Mouse (Mus musculus) urinary bladder, postnatal 25 days (tissue): Measurements from ENCODE around the gene Spc24.
A peak's percentile ranks its signal among the peaks of the same experiment; 100 is the strongest.
"Not testable (repeated sequence)": the region's sequence is repeated elsewhere in the genome, so short reads cannot be mapped to it uniquely, and the experiment has no call there.

Experiments used
- DNase-seq: peaks from one replicate; pipeline ENCODE4 v3.0.0; 2022; ENCODE audit warnings: low spot score

The Spc24 gene

DNA sequence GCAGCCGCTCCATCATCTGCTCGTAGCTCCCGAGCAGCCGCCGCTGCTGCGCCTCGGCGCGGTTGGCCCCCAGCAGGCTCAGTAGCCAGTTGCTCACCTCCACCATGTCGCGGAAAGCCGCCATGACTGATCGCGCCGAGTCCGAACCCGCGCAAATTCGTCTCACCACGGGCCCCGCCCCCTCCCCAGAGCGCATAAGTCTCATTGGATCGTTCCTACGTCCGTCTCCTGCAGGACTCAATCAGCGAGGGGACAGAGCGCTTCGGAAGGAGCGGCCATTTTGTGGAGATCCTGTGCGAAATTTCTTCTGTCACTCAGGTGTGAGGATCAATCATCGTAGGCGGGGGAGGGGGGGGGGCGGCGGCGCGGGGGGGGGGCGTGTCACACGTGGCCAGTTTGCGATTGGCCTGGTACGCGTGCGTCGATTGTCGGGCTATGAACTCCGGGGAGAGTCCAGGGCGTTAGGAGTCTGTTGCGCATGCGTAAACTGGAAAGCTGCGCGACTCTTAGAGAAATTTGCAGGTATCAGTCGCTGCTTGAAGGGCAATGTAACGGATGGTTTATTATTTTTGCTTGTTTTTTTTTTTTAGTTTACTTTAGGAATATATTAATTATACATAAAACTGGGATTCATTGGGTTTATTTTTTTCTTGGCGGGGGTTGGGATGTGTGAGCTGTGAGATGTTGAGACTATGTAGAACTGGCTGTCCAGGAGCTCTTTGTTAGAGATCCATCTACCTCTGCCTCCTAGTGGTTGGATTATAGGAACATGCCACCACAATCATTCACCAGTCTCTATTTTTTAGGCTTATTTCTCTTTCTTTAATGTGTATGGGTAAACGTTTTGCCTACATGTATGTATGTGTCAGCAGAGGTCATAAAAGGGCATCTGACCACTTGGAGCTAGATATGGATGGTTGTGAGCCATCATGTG is at the start of gene Spc24:
Gene Spc24 (minus strand): TSS at position 149 of the 934 bp plus-strand sequence.
- peak; percentile 94 for DNase-seq

DNA sequence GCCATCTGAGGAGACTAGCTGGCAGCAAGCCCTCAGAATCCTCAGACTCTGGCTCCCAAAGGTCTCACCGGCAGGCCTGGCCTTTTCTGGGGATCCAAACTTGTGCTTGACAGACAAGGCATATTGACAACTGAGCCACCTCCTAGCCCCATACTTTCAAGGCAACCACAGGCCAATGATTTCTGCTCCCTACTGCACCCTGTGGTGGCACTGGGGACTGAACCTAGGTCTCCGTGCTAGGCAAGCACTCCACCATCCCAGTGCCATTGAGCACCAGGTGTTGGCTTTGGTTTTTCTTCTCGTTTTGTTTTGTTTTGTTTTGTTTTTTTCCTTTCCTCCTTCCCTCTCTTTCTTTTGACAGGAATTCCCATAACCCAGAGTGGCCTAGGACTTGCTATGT is 48.5 kb upstream of the Spc24 start:
- no peak for DNase-seq

DNA sequence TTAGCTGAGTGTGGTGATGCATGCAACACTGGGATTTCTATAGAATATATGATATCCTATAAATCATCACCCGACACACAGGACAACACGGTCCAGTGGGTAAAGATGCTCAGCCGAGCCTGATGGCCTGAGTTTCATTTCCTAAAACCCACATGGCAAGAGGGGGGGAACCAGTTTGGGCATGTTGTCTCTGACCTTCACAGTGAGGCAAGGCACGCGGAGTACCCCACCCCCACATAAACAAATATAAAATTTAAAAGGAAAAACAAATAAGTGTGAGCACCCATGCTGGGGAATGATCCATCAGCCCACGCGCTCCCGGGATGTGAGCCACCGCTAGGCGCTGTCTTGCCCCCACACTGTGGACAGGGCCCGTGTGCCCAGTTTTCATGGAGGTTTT is 46.9 kb upstream of the Spc24 start:
- no peak for DNase-seq

DNA sequence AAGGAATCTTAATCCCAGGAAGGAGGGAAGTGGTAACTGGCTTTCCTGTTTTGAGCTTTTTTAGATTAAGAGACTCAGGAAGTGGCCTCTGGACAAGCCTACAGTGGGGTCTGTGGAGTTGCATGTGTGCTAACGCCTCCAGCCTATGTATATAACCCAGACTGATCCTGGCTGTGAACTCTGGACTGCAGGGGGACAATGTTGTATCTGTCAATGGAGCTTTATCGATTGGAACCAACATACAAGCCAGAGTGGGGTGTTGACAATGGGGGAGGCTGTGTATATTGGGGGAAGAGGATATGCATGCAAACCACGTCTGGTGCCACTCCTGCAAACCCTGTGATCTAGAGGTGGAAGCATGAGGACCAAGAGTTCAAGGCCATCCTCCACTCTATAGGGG is 46.3 kb upstream of the Spc24 start:
- DNase-seq: no peak

DNA sequence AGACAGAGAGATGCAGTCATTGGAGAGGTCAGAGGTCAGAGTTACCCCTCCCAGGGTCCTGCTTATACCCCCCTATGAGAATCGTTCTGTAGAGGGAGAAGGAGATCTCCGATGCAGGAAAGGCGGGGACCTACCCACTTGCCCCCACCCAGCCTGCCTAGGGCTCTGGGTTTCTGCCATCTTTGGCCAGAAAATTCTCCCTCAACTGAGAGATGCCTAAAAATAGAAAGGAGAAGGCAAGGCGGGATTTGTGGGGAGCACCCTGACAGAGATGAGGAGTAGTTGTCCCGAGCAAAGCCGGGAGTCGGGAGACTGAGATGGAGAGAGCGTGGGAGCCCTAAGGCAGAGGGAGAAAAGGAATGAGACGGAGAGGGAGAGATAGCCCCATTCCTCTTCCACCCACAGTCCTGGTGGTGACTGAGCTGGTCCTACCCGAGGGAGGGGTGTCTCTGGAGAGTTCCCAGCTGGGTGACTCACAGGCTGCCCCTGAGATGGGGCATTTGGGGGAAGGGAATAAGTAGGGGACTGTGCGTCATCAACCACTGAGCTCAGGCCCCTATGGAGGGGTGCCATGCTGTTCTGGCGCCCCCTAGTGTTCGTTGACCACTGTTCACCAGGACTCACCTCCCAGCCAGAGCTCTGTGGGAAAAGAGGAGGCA is 44.0 kb upstream of the Spc24 start:
- DNase-seq: peak; percentile 93

DNA sequence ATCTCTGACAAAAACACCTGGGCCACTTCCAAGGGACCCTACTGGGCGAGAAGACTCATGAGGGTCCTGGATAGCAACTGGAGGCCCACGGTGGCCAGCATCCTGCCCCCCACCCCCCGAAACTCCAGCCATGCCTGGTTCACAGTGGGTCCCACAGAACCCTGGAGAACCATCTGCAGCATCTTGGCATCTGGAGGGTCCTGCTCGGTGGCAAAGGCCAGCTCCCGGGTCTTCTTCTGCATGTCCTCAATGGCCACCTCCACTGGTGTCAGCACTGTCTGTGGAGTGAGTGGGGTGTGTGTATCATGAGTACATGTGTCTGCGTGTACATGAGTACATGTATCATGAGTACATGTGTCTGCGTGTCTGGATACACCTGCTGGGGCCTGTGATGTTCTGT is 41.5 kb upstream of the Spc24 start:
- DNase-seq: no peak

DNA sequence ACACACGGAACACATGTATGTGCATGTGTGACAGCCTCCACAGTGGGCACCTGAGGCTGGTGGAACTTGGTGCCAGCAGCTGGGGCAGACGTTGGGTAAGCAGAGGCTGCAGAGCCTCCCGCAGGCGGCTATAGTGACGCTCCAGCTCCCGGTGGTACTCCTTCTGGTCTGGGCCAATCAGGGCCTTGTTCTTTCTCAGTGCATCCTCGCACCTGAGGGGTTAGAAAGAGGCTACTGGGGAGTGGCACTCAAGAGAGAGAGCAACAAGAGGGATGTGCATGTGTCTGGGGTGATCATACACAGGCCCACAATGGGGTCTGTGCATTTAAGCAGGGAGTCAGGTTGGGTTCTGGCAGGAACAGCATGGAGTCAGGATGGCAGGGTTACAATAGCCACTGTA is 41.0 kb upstream of the Spc24 start:
- no peak for DNase-seq

DNA sequence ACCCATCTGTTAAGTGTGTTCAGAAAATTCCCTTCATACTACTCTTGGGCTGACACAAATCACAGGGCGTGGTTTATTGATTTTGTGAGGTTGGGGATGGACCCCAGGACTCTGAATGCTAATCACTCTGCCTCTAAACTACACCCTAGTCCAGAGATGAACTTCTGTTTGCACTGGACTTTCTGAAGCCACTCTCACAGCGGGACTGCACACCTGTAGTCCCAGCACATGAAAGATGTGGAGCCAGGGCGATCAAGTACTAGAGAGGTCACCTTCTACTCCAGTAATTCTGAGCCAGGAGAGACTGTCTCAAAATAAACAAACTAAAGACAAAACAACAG is 38.9 kb upstream of the Spc24 start:
- no peak for DNase-seq

DNA sequence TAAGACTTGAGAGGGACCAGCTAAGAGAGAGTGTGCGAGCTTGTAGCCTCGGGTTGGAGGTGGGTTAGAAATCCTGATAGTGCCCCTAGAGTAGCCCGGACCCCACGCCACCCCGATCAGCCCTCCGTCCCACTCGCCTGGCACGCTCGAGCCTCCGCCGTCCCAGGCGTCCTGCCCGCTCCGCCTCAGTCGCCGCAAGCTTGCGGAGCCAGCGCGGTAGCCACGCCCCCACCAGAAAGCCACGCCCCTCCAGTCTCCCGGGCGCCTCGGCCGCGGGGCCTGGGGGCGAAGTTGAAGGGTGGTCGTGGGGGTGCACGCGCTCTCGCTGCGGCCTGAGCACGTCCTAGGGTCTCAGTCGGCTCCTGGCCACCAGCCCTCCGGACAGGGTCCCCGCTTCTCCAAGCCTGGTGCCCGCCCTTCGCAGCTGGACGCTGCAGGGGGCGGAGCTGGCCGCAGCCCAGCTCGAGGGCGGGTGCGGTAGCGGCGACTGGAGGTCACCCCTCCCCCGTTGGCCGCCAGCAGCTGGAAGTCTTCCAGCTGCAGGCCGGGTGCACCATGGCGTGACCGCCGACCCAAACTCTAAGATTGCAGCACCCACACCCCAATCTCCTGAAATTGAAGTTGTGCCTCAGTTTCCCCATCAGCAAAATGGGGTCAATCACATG is 38.4 kb upstream of the Spc24 start, which contains the start of gene Kank2:
Gene Kank2 (minus strand): TSS at position 400 of the 665 bp plus-strand sequence.
- DNase-seq: peak; percentile 91

DNA sequence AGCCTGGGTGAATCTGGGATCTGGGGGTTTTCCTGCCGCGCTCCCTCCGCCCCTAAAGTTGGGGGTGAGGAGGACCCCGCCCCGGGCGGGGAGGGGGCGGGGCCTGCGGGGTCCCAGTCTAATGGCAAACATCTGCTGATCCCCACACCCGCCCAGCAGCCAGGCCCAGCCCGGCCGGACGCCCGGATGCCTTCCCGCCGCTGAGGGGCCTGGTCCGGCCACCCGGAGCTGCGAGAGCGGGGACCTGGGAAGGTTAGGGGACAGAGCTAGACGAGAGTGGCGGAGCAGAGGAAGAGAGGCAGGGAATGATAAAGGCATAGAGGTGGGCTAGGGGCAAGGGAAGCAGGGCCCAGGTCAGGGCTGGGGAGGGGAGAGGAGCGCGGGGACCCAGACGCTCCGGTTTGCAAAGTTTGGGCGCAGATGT is 37.8 kb upstream of the Spc24 start:
- peak; percentile 61 for DNase-seq

DNA sequence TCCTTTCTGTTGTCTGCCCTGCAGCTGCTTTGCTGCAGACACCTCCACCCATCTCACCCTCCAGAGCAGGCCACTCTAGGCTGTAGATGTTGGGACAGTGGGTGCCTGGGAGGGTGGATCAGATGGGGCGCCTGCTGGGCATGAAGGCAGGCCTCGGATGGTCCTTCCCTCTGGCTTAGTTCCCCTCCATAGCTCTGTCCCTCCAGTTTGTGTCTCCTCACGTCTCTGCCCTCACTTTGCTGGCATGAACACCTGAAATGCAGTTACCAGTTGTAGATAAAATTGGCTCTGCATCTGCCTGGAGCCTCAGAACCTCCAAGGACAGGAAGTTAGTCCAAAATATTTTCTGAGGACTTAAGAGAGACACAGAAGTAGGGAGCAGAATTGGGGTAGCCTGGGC is 36.8 kb upstream of the Spc24 start:
- DNase-seq: no peak

DNA sequence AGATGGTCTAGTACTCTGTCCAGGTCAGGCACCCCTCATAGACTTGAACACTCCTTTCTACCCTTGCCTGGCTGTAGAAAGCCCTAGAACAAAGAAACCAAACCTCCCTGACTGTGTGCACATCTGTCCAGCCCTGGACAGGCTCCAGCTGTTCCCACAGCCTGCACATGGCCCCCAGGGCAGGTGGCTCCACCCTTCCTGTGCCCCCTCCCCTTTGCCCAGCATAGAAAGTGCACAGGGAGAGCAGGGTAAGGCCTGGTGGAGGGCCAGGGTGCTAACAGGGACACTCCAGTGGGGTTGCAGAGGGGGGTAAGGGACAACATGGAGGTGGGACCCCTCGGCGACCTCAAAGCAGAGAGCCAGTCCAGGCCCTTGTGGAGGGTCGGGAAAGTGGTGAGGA is 36.2 kb upstream of the Spc24 start:
- no peak for DNase-seq

DNA sequence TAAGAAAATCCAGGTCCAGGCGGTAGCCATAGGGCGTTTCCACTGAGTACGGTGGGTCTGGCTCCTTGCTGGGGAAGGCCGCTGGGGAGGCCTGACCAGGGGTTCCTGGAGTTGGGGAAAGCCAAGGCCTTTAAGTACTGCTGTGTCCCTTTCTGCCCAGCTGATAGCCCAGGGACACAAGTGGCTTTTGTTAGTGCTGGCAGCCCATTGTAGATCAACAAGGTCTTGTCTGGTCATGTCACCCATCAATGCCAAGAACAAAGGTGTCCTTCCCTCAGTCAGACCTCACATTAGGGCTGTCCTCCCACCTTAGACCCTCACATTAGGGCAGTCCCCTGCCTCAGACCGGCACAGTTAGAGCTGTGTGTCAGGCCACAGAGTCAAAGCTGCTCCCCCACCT is 35.5 kb upstream of the Spc24 start:
- no peak for DNase-seq

DNA sequence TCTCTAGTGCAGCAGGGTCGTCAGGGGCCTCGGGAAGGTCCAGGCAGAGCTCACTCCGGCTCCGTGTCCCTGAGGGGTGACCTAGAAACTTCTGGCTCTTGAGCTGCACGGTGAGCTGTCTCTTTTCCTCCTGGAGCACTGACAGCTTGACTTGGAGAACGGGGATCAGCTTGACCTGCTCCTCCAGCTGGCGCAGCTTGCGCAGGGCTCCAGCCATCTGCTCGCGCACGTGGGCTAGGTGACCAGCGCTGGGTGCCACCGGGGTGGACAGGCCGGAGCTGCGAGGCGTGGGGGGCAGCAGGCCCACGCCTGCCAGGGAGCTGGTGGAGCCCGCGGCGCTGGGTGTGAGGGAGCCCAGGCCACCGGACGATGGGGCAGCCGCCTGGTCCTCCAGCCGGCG is 34.8 kb upstream of the Spc24 start:
- DNase-seq: no peak

DNA sequence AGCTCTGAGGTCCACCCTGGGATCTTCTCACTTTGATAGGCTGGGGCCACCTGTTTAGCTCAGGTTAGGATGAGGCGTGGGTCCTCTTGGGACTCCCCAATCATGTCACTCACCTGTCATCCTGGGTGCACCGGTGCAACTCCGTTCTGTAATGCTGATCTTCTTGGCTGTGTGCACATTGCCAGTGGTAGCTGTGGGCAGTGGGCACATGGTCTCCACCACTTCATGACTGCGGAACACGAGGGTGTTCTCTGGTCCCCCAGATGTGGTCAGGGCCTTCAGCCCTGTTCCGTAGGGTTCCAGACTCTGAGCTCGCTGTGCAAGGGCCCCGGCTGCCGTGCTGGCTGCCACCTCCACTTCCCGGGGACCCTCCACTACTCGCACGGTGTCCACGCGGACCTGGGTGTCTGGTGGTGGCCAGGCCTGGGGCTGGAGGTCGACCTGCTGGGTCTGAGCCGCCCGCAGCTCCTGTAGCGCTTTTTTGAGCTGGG is 34.3 kb upstream of the Spc24 start:
- DNase-seq: no peak

DNA sequence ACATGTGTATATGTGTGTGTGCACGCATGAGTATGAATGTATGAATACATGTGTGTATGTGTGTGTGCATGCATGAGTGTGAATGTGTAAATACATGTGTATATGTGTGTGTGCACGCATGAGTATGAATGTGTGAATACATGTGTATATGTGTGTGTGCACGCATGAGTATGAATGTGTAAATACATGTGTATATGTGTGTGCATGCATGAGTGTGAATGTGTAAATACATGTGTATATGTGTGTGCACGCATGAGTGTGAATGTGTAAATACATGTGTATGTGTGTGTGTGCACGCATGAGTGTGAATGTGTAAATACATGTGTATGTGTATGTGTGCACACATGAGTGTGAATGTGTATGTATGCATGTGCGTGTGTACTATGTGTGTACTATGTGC is 33.4 kb upstream of the Spc24 start:
- DNase-seq: not testable (repeated sequence)

DNA sequence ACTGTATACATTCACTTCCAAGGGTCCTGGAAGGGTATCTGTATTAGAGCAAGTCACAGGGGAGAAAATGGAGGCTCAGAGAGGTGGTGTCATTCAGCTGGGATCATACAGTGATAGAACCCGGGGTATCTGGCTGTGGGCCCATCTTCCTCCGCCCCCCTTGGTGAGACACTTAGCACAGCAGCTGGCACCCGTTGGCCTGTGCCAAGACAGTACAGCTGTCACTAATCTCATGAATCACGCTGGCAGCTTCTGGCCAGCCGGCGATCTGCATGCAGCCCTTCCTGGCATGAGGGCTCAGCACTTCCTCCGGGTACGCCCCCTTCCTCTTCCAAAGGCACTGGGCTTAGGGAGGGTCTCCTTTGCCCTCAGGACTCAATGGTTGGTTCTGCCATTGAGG is 32.5 kb upstream of the Spc24 start:
- no peak for DNase-seq

DNA sequence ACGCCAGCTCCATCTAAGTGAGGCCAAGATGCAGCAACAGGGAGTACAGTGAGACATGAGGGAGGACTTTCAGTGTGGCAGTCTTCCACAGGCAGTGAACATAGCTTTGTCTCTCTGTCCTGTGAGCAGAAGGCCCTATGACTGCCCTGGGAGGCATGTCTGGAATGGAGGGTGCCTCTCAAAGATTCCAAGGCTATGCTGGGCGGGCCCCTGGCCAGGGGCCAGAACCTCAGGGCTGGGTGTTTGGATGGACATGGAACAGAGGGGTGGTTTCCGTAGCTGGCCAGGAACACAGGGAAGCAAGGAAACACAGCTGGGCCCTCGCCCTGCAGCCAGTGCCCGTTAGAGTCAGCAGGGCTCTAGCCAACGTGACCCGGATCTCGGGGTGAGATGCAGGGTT is 31.8 kb upstream of the Spc24 start:
- DNase-seq: no peak

DNA sequence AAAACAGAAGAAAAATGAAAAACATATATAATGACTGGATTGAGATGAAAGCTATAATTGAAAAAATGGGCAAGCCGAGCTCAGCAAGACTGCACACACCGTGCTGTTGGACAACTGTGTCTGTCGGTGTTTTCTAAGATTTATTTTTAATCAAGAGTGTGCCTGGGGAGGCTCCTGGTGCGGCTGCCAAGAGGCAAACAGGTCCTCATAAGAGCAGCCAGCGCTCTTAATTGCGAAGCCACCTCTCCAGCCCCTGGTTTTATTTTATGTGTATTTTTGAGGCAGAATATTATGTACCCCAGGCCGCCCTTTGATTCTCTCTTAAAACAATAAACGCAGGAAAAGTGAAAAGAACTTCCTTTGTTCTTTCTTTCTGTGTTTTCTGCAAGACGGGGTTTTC is 28.1 kb upstream of the Spc24 start:
- no peak for DNase-seq

DNA sequence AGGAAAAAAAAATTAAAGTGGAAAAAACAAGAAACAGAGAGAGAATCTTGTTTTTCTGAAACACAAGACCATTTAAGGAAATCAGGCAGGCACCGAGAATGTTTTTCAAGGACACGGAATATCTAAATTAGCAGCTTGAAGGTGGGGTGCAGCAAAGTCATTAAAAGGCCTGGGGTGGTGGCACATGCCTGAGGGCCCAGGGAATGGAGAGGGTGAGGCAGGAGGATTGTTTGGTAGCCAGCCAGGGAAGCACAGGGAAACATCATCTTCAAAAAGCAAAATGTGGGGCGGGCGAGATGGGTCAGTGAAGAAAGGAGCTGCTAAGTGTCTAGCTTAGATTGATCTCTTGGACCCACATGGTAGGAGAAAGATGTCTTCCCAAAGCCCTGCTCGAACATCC is 27.6 kb upstream of the Spc24 start:
- DNase-seq: no peak

DNA sequence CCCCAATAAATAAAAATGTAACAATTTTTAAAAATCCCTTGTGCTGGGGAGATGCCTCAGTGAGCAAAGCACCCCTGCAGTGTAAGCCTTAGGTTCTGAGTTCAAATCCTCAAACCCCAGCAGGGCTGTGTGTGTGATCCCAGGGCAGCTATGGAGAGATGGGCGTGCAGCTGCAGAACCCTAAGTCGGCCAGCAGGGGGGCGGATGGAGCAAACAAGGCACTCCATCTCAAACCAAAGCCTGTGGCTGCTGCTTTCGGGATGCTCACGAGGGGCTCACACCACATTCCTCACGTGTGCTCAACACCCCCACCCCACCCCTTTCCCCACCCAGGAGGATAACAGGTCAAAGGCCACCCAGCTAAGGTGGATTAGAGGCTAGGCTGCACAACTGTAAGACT is 26.8 kb upstream of the Spc24 start:
- DNase-seq: peak; percentile 73

DNA sequence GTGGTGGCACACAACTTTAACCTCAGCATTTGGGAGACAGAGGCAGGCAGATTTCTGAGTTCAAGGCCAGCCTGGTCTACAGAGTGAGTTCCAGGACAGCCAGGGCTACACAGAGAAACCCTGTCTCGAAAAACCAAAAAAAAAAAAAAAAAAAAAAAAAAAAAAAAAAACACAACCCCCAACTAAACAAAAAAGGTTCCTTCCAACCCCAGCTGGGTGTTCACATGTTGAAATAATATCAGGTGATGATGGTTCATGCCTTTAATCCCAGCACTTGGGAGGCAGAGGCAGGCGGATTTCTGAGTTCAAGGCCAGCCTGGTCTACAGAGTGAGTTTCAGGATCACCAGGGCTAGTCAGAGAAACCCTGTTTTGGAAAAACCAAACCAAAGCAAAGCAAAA is 26.2 kb upstream of the Spc24 start:
- not testable (repeated sequence) for DNase-seq
